Mouse (Mus musculus): ENCODE data around the gene Pak7. TPM values are rescaled to one million over a fixed set of nuclear protein-coding genes. Genes with fewer than 3 reads are reported as not detected.
"Not testable (repeated sequence)": the region's sequence is repeated elsewhere in the genome, so short reads cannot be mapped to it uniquely, and the experiment has no call there.

The Pak7 gene
- 0.56 and 0.58 TPM in 2 replicates for polyA plus RNA-seq (2015; fragmentation: Nextera tagmentation; extraction: Ambion mirVana)

DNA sequence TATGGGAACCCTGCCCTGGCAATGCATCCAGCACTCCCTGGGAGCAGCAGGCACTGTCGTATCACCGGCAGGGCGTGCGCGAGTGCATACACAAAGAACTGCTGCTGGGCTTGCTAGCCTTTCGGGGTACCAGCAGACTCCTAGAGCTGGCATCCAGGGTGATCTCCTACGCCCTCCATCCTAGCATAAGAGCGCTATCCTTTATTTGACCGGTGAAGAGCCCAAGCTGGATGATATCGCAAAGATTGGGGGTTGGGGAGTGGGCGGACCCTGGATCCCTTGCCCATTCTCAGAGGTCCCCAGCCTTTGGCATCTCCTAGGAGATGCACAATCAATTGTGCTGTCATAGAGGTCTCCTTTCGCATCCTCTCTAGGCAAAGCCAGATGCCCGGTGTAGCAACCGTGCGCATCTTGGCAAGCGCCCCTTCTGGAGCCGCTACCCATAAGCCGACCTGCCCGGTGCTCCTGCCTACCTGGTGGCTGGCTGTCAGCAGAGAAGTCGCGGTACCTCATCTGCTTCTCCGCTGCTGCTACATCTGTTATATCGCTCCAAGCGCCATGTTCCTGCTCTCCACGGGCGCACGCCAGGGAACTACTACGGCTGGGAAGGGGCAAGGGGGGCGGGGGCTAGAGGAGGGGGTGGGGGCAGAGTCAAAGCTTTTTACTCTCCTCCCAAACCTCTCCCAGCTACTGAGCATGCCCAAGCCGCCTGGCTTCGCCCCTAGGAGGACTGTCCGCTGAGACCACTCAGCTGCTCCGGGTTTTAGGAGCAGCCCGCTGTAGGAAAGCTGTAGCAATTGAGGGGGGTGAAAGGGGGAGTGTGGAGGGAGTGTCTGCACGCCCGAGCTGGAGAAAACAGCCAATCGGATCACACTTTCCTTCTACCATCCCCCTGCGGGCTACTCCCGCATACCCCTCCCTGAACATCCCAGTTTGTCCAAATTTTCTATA lies at the start of gene Pak7:
Gene Pak7, minus strand, starts transcription at position 787 of the 951 bp plus-strand sequence.
- peak within 1 kb of the TSS; percentile 47 for H3K4me3 ChIP-seq
- peak within 1 kb of the TSS; percentile 21; the same call in 1 of the 2 replicates for H3K9ac ChIP-seq
- H3K9me3 ChIP-seq, result no peaks in the 10 kb centered on the region
- no peaks in the 10 kb centered on the region for H3K36me3 ChIP-seq
- ATAC-seq (ENCODE audit: insufficient number of reproducible peaks, low FRiP score, low TSS enrichment, low read depth), result peak; percentile 90
- no peak within 1 kb of the TSS for H3K27ac ChIP-seq
- peak within 1 kb of the TSS; percentile 78 for H3K4me2 ChIP-seq
- WGBS, result 1% methylated on average over 39 of the region's 39 CpGs
- peaks cover 6% of the 10 kb centered on the region; the same call in 1 of the 2 replicates for H3K27me3 ChIP-seq
- peaks cover 9% of the 10 kb centered on the region for H3K4me1 ChIP-seq

- H3K4me2 ChIP-seq, result no peak overlapping the region
- no peaks in the 10 kb centered on the region for H3K36me3 ChIP-seq
- no peaks in the 10 kb centered on the region for H3K27me3 ChIP-seq
- ATAC-seq (ENCODE audit: insufficient number of reproducible peaks, low FRiP score, low TSS enrichment, low read depth), result no peak
- H3K9ac ChIP-seq, result no peak overlapping the region
- WGBS, result 80% methylated on average over 6 of the region's 6 CpGs
- no peak overlapping the region for H3K4me3 ChIP-seq
- no peaks in the 10 kb centered on the region for H3K9me3 ChIP-seq
- H3K27ac ChIP-seq, result no peak overlapping the region
- no peaks in the 10 kb centered on the region for H3K4me1 ChIP-seq
Measured at GRCm38 (mm10) chr2:136425561-136425960, 37.8 kb upstream of the Pak7 start.

DNA sequence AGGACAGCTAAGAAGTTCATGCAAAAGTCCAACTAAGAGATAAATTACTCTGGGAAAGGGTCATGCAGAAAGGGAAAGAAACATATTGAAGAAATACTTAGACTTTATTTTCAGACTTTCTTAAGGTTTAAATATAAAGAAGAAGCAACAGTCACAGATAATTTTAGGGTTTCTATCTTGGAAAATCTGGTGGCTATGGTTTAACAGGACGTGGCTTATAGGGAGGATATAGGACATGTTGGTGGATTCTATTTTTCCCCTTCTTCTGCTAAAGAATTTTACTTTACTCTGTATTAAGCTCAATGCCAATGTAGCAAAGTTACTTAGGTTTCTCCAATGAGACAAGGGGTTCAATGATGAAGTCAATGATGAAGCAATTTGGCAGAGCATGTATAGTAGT lies 31.8 kb upstream of the Pak7 start:
- no peaks in the 10 kb centered on the region for H3K4me1 ChIP-seq
- no peaks in the 10 kb centered on the region for H3K9me3 ChIP-seq
- 66% methylated on average over 1 of the region's 1 CpGs for WGBS
- no peak for ATAC-seq (ENCODE audit: insufficient number of reproducible peaks, low FRiP score, low TSS enrichment, low read depth)
- no peak overlapping the region for H3K4me2 ChIP-seq
- H3K36me3 ChIP-seq, result no peaks in the 10 kb centered on the region
- no peaks in the 10 kb centered on the region for H3K27me3 ChIP-seq
- H3K9ac ChIP-seq, result no peak overlapping the region
- H3K4me3 ChIP-seq, result no peak overlapping the region
- no peak overlapping the region for H3K27ac ChIP-seq

- Histone ChIP-seq H3K9me3 (no peaks in the 10 kb centered on the region), H3K9ac (no peak overlapping the region), H3K4me3 (no peak overlapping the region), H3K4me1 (no peaks in the 10 kb centered on the region), H3K4me2 (no peak overlapping the region), H3K27ac (no peak overlapping the region), H3K27me3 (no peaks in the 10 kb centered on the region), H3K36me3 (no peaks in the 10 kb centered on the region)
- no peak for ATAC-seq (ENCODE audit: insufficient number of reproducible peaks, low FRiP score, low TSS enrichment, low read depth)
Measured at GRCm38 (mm10) chr2:136416381-136416780, 28.6 kb upstream of the Pak7 start.

- WGBS, result 80% methylated on average over 4 of the region's 4 CpGs
Measured at GRCm38 (mm10) chr2:136402587-136402986, 14.8 kb upstream of the Pak7 start.

DNA sequence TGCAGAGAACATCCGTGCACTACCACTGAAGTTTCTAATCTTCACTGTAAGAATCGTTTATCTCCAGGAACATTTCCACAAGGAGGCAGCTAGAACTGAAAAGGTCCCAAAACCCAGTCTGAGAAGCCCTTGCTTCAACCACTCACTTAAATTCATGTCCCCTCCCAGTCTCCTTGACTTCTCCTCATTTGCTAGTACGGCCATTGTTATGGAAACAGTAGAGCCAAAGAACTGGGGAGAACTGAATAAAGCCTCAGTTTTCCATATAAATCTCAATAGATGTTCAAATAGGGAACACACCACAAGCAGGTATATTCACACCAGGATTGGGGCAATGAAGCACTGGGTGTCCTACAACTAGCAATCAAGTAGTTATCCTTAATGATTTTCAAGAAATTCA lies 12.4 kb downstream of the Pak7 start:
- 71% methylated on average over 3 of the region's 3 CpGs for WGBS
- Histone ChIP-seq H3K4me3 (no peak overlapping the region), H3K9ac (no peak overlapping the region), H3K36me3 (no peaks in the 10 kb centered on the region), H3K4me2 (no peak overlapping the region), H3K27ac (no peak overlapping the region), H3K9me3 (no peaks in the 10 kb centered on the region), H3K27me3 (no peaks in the 10 kb centered on the region), H3K4me1 (no peaks in the 10 kb centered on the region)
- no peak for ATAC-seq (ENCODE audit: insufficient number of reproducible peaks, low FRiP score, low TSS enrichment, low read depth)

More at GRCm38 (mm10) chr2:136402587-136402986, 14.8 kb upstream of the Pak7 start:
- Histone ChIP-seq H3K9ac (no peak overlapping the region), H3K27ac (no peak overlapping the region), H3K9me3 (no peaks in the 10 kb centered on the region), H3K4me3 (no peak overlapping the region), H3K27me3 (no peaks in the 10 kb centered on the region), H3K36me3 (no peaks in the 10 kb centered on the region), H3K4me2 (no peak overlapping the region), H3K4me1 (no peaks in the 10 kb centered on the region)
- no peak for ATAC-seq (ENCODE audit: insufficient number of reproducible peaks, low FRiP score, low TSS enrichment, low read depth)

DNA sequence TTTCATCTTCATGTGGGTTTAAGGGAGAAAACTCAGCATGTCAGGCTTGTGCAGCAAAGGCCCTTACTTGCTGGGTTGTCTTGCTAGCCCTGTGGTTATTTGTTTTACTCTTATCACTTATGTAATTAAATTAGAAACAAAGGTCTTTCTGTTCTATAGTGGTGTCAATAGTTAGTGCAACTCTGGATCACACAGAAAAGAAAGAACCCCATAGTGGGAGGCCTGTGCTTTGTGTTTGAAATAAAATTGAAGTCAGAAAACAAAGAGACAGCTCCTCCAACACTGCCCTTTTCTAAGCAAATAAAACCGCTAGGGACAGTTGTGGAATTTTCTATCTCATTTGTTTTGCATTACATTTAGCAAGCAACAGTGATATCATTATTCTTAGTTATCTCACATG lies 15.4 kb downstream of the Pak7 start:
- H3K27me3 ChIP-seq, result no peaks in the 10 kb centered on the region
- H3K9me3 ChIP-seq, result no peaks in the 10 kb centered on the region
- no peak overlapping the region for H3K9ac ChIP-seq
- WGBS, result 79% methylated on average over 1 of the region's 1 CpGs
- no peaks in the 10 kb centered on the region for H3K4me1 ChIP-seq
- H3K4me3 ChIP-seq, result no peak overlapping the region
- no peak for ATAC-seq (ENCODE audit: insufficient number of reproducible peaks, low FRiP score, low TSS enrichment, low read depth)
- H3K4me2 ChIP-seq, result no peak overlapping the region
- no peak overlapping the region for H3K27ac ChIP-seq
- no peaks in the 10 kb centered on the region for H3K36me3 ChIP-seq

DNA sequence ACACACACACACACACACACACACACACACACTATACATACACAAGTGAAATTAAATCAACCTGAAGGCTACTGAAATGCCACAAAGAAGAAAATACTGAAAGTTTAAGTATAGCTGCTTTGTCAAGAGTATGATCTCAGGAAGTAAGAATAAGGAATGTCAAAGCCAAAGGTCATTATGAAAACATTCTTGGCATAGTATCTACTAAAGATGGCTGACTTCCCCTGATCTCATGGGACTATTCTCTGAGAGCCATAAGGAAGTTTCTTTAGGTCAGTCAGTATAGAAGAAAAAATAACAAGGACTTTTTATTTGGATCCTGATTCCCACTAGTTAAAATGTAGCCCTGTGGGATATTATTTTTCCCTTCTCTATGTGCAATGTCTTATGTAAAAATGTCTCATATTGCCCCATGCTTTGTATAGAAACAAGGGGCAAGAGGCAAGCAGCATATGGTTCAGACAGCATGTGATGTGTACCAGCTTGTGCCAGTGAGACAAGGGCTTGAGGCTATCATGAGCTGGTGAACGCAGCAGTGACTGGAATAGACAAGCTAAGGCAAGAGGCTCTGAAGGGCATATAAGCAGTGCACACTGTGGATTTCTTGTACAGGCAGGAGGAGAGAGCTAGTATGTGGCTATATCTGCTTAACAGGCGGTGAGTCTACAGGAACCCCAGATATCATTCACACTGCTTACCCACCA lies 36.2 kb downstream of the Pak7 start:
- no peaks in the 10 kb centered on the region for H3K4me1 ChIP-seq
- H3K36me3 ChIP-seq, result no peaks in the 10 kb centered on the region
- H3K4me2 ChIP-seq, result no peak overlapping the region
- H3K9me3 ChIP-seq, result no peaks in the 10 kb centered on the region
- H3K27ac ChIP-seq, result no peak overlapping the region
- H3K4me3 ChIP-seq, result no peak overlapping the region
- no peak for ATAC-seq (ENCODE audit: insufficient number of reproducible peaks, low FRiP score, low TSS enrichment, low read depth)
- no peak overlapping the region for H3K9ac ChIP-seq
- 77% methylated on average over 2 of the region's 2 CpGs for WGBS
- no peaks in the 10 kb centered on the region for H3K27me3 ChIP-seq

GRCm38 (mm10) chr2:136350459-136350858 lies 37.3 kb downstream of the Pak7 start:
- no peak overlapping the region for H3K27ac ChIP-seq
- no peaks in the 10 kb centered on the region for H3K36me3 ChIP-seq
- H3K9me3 ChIP-seq, result no peaks in the 10 kb centered on the region
- no peaks in the 10 kb centered on the region for H3K4me1 ChIP-seq
- no peak overlapping the region for H3K9ac ChIP-seq
- H3K4me2 ChIP-seq, result no peak overlapping the region
- H3K27me3 ChIP-seq, result no peaks in the 10 kb centered on the region
- no peak for ATAC-seq (ENCODE audit: insufficient number of reproducible peaks, low FRiP score, low TSS enrichment, low read depth)
- H3K4me3 ChIP-seq, result no peak overlapping the region
- WGBS, result 68% methylated on average over 3 of the region's 3 CpGs

DNA sequence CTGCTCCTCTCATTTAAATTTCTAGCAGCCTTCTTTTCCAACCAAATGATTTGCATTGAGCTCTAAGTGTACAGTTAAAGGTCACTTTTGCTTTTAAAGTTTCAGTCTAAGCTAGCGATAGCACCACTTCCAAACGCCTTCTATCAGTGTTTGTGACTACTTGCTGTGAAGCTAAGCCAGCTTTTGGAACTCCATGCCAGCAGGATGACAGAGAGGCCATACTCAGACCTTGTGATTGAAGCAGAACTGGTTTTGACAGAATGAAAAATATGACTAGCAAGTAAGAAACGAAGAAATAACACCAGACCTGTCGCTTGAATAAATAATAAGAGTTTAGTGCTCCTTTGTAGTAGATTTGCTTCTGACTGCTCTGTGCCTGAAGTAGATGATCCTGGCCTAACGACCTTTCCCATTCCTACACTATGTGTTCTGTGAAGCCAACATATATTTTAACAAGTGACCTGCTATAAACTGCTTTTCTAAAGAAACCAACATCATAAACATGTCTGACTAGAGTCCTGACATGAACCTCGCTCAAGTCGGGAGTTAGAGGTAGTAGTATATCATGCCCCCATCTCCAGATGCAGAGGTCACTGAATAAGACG lies 38.0 kb downstream of the Pak7 start:
- no peaks in the 10 kb centered on the region for H3K27me3 ChIP-seq
- no peak overlapping the region for H3K4me3 ChIP-seq
- H3K4me1 ChIP-seq, result no peaks in the 10 kb centered on the region
- WGBS, result 66% methylated on average over 8 of the region's 8 CpGs
- no peak overlapping the region for H3K4me2 ChIP-seq
- no peak overlapping the region for H3K27ac ChIP-seq
- H3K36me3 ChIP-seq, result no peaks in the 10 kb centered on the region
- no peaks in the 10 kb centered on the region for H3K9me3 ChIP-seq
- ATAC-seq (ENCODE audit: insufficient number of reproducible peaks, low FRiP score, low TSS enrichment, low read depth), result no peak
- H3K9ac ChIP-seq, result no peak overlapping the region

DNA sequence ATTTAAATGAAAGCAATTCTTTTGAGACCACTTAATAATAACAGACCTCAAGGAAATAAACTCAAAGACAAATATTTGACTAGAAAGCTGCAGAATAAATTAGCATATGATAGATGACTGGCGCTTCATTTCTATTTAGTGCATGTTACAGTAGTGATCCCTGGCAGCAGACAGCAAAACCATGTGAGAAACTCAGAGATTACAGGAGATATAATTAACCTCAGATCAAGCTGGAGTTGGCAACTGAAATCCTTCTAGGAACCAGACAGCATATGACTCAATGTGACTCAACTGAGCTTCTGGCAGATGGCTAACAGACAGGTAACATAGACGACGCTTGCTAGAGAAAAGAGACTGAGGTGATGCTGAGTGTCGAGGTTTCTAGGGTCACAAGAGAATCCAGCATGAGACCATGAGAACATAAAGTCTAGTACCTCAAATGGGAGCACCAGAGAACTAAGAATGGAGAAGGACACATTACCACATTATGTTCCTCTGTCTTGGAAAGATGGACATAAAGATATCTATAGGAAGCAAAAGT lies 43.5 kb downstream of the Pak7 start:
- not testable (repeated sequence) for H3K27me3 ChIP-seq; H3K27ac ChIP-seq; H3K9ac ChIP-seq; H3K4me1 ChIP-seq; H3K4me2 ChIP-seq; H3K4me3 ChIP-seq; H3K9me3 ChIP-seq; H3K36me3 ChIP-seq; ATAC-seq (ENCODE audit: insufficient number of reproducible peaks, low FRiP score, low TSS enrichment, low read depth)
- WGBS, result 87% methylated on average over 4 of the region's 4 CpGs
